Mouse (Mus musculus) WW6 (cell line): Measurements from ENCODE around the gene Cpped1.

Experiments used
- DNase-seq: peaks from one replicate; pipeline ENCODE4 v3.0.0-alpha.2; 2013; ENCODE audit warnings: low read depth, low spot score

Gene Cpped1

GRCm38 (mm10) chr16:11845309-11845708 is 63.9 kb downstream of the Cpped1 start:
- no peak for DNase-seq

GRCm38 (mm10) chr16:11843441-11843840 is 65.8 kb downstream of the Cpped1 start:
- DNase-seq, result no peak

GRCm38 (mm10) chr16:11833474-11833873 is 75.8 kb downstream of the Cpped1 start:
- no peak for DNase-seq

DNA sequence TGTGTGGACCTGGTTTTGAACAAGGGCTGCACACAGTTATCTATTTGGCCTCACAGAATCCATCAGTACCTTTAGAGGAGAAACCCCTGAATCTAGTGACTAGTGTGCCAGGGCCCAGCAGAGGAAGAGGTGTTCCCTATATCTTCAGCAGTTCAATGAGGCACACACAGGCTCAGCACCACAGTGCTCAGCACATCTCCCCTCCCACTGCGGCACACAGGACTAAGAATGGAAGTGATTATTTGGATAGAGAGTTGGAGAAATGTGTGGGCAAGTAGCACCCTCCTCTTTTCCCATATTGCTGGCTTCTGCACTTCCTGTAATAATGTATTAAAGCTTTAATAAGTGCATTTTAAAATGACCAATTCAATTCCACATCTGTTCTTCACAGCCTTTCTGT is 80.4 kb downstream of the Cpped1 start:
- no peak for DNase-seq

DNA sequence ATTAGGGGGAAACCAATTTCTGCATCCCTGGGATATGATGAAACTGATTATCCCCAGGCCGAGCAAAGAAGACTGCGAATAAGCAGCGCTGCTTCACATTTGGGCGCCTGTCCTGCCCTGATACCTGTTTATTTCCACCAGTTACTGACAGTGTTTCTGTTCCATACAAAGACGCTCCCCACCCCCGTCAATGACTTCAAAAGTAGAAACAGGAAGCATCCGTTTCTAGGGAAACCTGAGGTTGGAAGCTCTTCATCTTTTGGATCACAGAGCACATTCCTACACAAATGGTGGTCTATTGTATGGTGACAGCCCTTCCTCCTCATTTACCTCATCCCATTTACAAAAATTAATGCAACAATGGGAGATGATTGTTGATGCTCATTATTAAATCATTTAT is 84.4 kb downstream of the Cpped1 start:
- DNase-seq, result no peak

DNA sequence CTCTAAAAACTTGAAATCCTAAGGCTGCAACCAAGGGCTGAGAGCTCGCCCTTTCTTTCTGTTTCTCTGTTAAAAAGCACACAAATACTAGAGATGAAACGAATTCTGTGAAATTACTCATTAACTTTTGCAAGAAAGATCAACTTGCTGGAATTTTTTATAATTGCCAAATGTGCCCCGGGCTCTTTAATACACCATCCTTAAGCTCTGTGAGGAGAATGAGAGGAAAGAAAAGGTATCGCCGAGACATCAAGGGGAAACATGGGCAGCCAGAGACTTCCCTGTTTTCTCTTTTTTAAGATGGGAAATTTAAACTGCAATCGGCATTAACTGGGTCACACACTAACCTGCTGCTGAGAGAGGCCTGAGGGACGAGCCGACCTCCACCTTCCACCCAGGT is 84.9 kb downstream of the Cpped1 start:
- no peak for DNase-seq

- no peak for DNase-seq
These were observed 88.5 kb downstream of the Cpped1 start for GRCm38 (mm10) chr16:11820791-11821190.

DNA sequence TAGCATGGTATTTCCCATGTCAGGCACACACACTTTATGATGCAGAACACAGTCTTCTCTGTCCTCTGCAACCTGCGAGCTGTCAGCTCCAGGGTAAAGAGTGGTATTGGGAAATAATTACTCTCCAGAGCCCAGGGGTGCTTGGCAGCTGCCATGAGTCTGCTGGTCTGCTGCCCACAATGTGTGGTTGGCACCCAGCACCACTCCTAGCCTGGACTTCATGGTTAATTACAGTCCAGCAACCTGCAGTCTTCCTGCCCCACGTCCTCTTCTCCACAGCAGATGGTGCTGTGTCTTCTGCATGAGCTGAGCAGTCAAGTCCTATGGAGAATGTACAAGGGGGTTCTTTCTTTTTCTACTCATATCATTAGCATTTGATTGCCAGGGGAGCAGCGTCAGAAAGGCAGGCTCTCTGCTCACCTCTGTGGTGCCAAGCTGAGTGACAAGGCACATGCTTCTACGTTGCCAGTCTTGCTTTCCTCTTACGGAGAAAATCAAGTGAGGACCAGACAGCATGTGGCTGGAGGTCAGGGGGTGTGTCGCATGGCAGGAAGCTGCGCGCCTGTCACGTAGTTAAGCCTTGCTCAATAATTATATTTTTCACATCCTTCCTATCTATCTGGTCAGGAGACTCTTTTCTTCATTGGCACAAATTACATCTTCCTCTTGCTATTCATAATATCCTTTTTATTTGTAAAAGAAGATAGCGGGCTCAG is 94.2 kb downstream of the Cpped1 start:
- no peak for DNase-seq

DNA sequence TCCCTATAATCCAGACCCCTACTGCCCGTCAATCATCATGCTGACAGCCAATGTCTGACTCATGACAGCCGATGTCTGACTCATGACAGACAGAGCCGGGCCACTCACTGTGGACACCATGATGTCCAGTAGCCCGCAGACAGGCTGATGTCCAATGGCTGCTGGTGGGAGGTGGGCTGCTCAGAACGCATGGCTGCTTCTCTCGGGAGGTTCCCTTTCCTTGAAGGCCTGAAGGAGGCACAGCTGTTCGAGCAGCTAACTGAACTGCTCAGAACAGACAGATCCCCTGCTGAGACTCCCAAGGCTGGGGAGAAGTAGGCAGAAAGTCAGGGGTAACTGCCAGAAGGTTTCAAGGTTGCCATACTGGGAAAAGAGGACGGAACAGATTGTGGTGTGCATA is 97.1 kb downstream of the Cpped1 start:
- no peak for DNase-seq

DNA sequence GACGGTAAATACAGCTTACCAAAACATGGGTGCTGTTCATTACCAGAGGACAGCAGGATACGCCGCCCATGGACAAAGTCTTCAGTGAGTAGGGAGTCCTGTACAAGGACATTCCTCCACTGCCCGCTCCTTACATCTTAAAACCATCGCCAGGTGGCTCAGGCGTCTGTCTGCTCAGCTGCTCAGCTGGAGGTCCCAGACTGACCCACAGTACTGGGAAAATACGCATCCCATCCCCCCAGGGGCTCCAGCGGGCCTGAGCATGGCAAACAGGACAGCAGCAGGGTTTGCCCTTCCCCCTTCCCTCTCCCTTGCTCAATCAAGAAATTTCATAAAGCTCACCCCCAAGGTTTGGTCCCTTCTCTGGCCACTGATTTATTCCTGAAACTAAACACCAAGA is 99.6 kb downstream of the Cpped1 start:
- no peak for DNase-seq

DNA sequence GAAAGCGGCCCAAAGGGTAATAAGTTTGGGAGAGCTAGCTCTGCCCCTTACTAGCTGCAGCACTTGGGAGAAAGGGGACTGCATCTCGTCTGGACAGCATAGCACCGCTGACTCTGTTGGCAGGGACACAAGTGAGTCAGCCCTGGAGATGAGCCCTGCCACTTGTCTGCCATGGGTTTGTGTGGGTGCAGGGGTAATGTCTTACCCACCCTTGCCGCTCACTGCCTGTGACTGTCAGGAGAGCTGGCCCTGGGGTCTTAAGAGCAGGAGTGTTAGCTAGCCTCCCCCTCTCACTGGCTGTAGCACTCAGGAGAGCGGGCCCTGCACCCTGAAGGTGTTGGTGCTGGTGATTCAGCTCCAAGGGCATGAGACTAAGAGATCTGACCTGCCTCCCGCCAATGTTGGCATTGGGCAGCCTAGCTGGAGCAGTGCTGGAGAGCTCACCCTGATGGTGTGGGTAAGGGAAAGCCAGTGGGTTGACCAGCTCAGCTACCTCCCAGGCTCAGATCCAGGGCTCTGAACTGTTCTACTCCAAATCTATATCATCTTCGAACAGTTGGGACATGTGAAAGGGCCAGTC is 107.2 kb downstream of the Cpped1 start:
- DNase-seq, result no peak

DNA sequence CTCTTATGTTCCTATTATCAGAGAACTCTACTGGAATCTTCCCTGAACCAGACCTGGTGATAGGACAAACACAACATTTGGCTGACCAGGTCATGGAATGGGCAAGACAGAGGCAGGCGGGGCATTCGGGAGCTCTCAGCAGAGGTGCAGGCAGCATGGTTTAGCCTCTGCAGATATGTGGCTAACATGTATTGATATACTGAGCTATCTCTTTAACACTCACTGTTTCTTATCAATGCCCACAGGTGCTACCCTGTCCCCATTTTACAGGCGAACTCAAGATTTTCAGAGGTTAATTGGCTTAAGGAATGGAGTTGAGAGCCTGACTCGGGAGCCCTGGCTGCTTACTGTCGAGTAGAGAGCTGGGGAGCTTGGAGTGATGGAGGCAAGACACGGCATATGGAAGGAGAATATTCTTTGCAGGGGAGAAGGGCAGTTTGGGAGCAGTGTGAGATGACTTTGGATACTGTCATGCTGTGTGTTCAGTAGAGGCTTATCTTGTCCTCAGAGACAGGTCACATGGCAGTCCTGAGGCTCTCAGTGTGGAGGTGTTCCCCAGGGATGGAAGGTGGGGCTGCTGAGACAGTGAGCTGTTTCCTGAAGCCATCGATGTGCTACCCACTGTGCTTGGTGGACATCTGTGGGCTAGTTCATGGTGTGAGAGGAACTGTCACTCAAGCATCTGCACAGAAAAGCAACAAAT is 113.3 kb downstream of the Cpped1 start:
- no peak for DNase-seq

- DNase-seq, result no peak
These were observed 114.6 kb downstream of the Cpped1 start for GRCm38 (mm10) chr16:11794628-11795027.

- DNase-seq, result no peak
These were observed 115.9 kb downstream of the Cpped1 start for GRCm38 (mm10) chr16:11793391-11793790.

- DNase-seq, result no peak
These were observed 118.8 kb downstream of the Cpped1 start for GRCm38 (mm10) chr16:11790476-11790875.

GRCm38 (mm10) chr16:11785806-11786205 is 123.4 kb downstream of the Cpped1 start:
- DNase-seq, result no peak

GRCm38 (mm10) chr16:11784354-11784753 is 124.9 kb downstream of the Cpped1 start:
- no peak for DNase-seq

- no peak for DNase-seq
These were observed 125.9 kb downstream of the Cpped1 start for GRCm38 (mm10) chr16:11783337-11783736.

GRCm38 (mm10) chr16:11782082-11782481 is 127.2 kb downstream of the Cpped1 start:
- no peak for DNase-seq

DNA sequence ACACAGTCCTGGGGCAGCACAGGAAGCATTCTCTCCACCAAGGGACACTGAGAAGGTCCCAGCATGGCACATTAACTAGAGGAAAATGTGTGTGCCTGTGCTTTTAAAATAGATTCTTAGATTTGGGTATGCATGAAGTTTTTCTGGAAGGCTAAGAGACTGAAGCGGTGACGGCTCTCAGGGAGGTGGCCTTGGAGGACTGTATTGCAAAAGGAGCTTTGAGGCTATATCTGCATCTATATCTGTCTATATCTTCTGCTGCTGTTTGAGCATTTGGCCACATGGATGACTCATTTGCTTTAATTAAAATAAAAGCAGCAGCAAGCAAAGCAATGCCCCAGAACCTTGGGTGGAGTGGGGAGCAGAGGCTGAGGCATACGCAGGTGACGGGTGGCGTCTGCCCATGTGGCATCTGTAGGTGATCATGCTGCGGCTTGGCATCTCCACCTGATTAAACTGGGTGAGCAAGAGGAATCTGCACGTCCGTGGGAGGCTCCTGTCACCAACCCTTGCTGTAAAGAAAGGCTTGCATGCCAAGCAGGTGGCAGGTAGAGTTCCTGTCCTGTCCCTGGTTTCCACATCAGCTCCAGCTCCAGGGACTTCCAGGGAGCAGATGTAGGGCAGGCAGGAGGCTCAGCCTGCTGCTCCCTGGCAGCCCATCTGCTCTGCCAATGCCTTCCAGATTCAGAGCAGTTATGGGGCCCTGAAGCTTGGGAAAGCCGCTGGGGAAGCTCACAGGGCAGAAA is 130.4 kb downstream of the Cpped1 start:
- DNase-seq, result no peak

DNA sequence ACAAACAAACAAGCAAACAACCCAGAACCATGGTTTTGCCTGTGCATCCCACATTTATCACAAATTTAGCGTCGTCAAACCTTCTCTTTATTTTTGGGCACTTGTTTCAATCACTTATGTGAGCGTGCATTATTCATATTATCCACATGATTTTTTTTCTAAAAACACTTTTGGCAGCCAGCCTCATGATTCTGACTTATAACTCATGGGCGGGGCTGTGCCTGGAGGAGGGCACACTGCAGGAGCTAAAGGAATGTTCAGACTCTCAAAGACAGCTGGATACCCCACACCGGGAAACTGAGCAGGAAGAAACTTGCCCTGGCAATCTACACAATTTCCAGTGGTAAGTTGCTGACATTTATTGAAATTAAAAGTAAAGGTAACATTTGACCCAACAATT is 131.1 kb downstream of the Cpped1 start:
- DNase-seq, result no peak

DNA sequence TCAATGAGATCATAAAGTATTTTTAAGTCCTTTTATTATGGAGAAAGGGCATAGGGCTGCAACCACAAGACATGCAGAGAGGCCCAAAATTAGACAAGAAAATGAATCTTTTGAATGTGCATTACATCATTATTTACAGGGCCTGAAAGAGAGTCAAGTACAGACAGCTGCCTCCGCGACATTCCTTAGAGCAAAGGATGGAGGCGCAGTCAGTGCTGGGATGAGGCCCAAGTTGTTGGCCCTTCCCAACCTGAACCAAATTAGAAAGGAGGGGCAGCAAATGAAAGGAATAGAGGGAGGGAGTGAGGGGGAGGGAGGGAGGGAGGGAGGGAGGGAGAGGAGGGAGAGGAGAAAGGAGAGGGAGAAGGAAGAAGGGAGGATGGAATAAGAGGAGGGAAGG is 132.7 kb downstream of the Cpped1 start:
- DNase-seq, result no peak
